Mouse (Mus musculus) bone marrow, adult 2 months (tissue): ENCODE results near the gene Dnah17. TPM values are rescaled to one million over a fixed set of nuclear protein-coding genes. Genes with fewer than 3 reads are reported as not detected.

Experiments used
- H3K27ac ChIP-seq: fragments of 200-500 bp; 2 replicates; pipeline ENCODE4 v1.5.1; 2012; ENCODE audit warnings: low read depth, mild to moderate bottlenecking, control low read depth, inconsistent platforms, low read length; ENCODE audit not compliant: control insufficient read depth, poor library complexity, insufficient read depth
- H3K4me1 ChIP-seq: fragments of 200-500 bp; 2 replicates; pipeline ENCODE4 v1.6.1; 2011; ENCODE audit warnings: low read length; ENCODE audit not compliant: control insufficient read depth, insufficient read depth
- H3K4me3 ChIP-seq: fragments of 200-500 bp; replicated peaks from 2 replicates; pipeline ENCODE3; 2011; ENCODE audit warnings: mild to moderate bottlenecking, low read depth, low read length, control low read depth; ENCODE audit not compliant: control insufficient read depth
- CTCF ChIP-seq: fragments of 200-500 bp; IDR thresholded peaks from 2 replicates; pipeline ENCODE4 v1.5.1; 2011; ENCODE audit warnings: low read length, control low read depth; ENCODE audit not compliant: control insufficient read depth, insufficient read depth
- POLR2A ChIP-seq: fragments of 200-500 bp; IDR thresholded peaks from 2 replicates; pipeline ENCODE4 v1.6.1; 2011; ENCODE audit warnings: low read depth, mild to moderate bottlenecking, control low read depth, low read length, borderline replicate concordance; ENCODE audit not compliant: control insufficient read depth
- WGBS: fragments of 180-500 bp; shearing (Covaris S2); methylation state at CpG from one replicate; pipeline ENCODE4 v1.1.7; 2018; 5-methylcytosine and 5-hydroxymethylcytosine counted together
- polyA plus RNA-seq: library from polyadenylated mRNA; stranded (reverse); fragments of >200 nt; gene quantifications from 2 replicates; pipeline ENCODE4 v1.2.4, GENCODE M21; 2011; ENCODE audit warnings: low replicate concordance; ENCODE audit not compliant: missing spikeins, insufficient read depth, insufficient read length

Dnah17 gene
- polyA plus RNA-seq, 1 experiment, result 1.6 TPM

- H3K4me1 ChIP-seq, result peaks cover 8% of the 10 kb centered on the region
- no peak overlapping the region for H3K27ac ChIP-seq
- WGBS, result 93% methylated on average over 5 of the region's 5 CpGs
- no peak for TF ChIP-seq CTCF
- no peak for TF ChIP-seq POLR2A
- H3K4me3 ChIP-seq, result no peak overlapping the region
Observed at GRCm38 (mm10) chr11:118004217-118004616, 126.2 kb downstream of the Dnah17 start.

GRCm38 (mm10) chr11:118003718-118004117, 126.7 kb downstream of the Dnah17 start:
- Histone ChIP-seq H3K4me1 (peaks cover 8% of the 10 kb centered on the region), H3K4me3 (no peak overlapping the region), H3K27ac (no peak overlapping the region)
- TF ChIP-seq CTCF (no peak), POLR2A (no peak)
- WGBS, result 83% methylated on average over 5 of the region's 5 CpGs

- no peak for TF ChIP-seq CTCF
- no peak for TF ChIP-seq POLR2A
- H3K4me3 ChIP-seq, result no peak overlapping the region
- no peak overlapping the region; the same call in 1 of the 2 replicates for H3K27ac ChIP-seq
- WGBS, result 91% methylated on average over 14 of the region's 14 CpGs
- H3K4me1 ChIP-seq, result peaks cover 8% of the 10 kb centered on the region
Observed at GRCm38 (mm10) chr11:118003176-118003575, 127.3 kb downstream of the Dnah17 start.

GRCm38 (mm10) chr11:118000565-118001215, 129.7 kb downstream of the Dnah17 start:
- H3K4me1 ChIP-seq, result peaks cover 8% of the 10 kb centered on the region
- WGBS, result 76% methylated on average over 7 of the region's 7 CpGs
- no peak overlapping the region for H3K4me3 ChIP-seq
- TF ChIP-seq CTCF (no peak), POLR2A (no peak)
- H3K27ac ChIP-seq, result peak overlapping the region; percentile 95

- peaks cover 10% of the 10 kb centered on the region for H3K4me1 ChIP-seq
- no peak for TF ChIP-seq CTCF
- TF ChIP-seq POLR2A, result no peak
- no peak overlapping the region for H3K4me3 ChIP-seq
- peak overlapping the region; percentile 95 for H3K27ac ChIP-seq
- 35% methylated on average over 1 of the region's 1 CpGs for WGBS
Observed at GRCm38 (mm10) chr11:118000083-118000482, 130.4 kb downstream of the Dnah17 start.

- Histone ChIP-seq H3K27ac (no peak overlapping the region; the same call in 1 of the 2 replicates), H3K4me3 (no peak overlapping the region), H3K4me1 (peaks cover 13% of the 10 kb centered on the region)
- no peak for TF ChIP-seq CTCF
- no peak for TF ChIP-seq POLR2A
- 85% methylated on average over 6 of the region's 6 CpGs for WGBS
Observed at GRCm38 (mm10) chr11:117999260-117999934, 131.0 kb downstream of the Dnah17 start.

GRCm38 (mm10) chr11:117998356-117998755, 132.1 kb downstream of the Dnah17 start:
- 92% methylated on average over 4 of the region's 4 CpGs for WGBS
- H3K27ac ChIP-seq, result no peak overlapping the region

GRCm38 (mm10) chr11:117997085-117997484, 133.3 kb downstream of the Dnah17 start:
- H3K4me1 ChIP-seq, result peaks cover 23% of the 10 kb centered on the region
- H3K27ac ChIP-seq, result no peak overlapping the region
- no peak for TF ChIP-seq POLR2A
- no peak for TF ChIP-seq CTCF
- 87% methylated on average over 2 of the region's 2 CpGs for WGBS
- no peak overlapping the region for H3K4me3 ChIP-seq

More at GRCm38 (mm10) chr11:117998356-117998755, 132.1 kb downstream of the Dnah17 start:
- TF ChIP-seq CTCF, result no peak
- TF ChIP-seq POLR2A, result no peak
- H3K4me1 ChIP-seq, result peaks cover 15% of the 10 kb centered on the region
- no peak overlapping the region for H3K4me3 ChIP-seq

GRCm38 (mm10) chr11:117996066-117996465, 134.4 kb downstream of the Dnah17 start:
- H3K4me3 ChIP-seq, result no peak overlapping the region
- TF ChIP-seq POLR2A (no peak), CTCF (no peak)
- peaks cover 20% of the 10 kb centered on the region for H3K4me1 ChIP-seq
- WGBS, result 83% methylated on average over 3 of the region's 3 CpGs
- H3K27ac ChIP-seq, result no peak overlapping the region
